Mouse (Mus musculus) CD4-positive, CD25-positive, alpha-beta regulatory T cell, adult 4 months (primary cell): ENCODE data around the gene Nkiras2. TPM values are rescaled to one million over a fixed set of nuclear protein-coding genes. Genes with fewer than 3 reads are reported as not detected.
A peak's percentile ranks its signal among the peaks of the same experiment; 100 is the strongest.
"Not testable (repeated sequence)": the region's sequence is repeated elsewhere in the genome, so short reads cannot be mapped to it uniquely, and the experiment has no call there.

Experiments used
- ATAC-seq: one replicate; pipeline ENCODE4 v1.8.0; 2017
- polyA plus RNA-seq, 2 experiments: library from polyadenylated mRNA; unstranded; fragments of 100-300 nt; shearing (Covaris generic); gene quantifications; one replicate each; pipeline ENCODE4 v1.2.1; 2017

The Nkiras2 gene
- polyA plus RNA-seq, result 10 to 100 TPM; 27.1 to 30.3 TPM

DNA sequence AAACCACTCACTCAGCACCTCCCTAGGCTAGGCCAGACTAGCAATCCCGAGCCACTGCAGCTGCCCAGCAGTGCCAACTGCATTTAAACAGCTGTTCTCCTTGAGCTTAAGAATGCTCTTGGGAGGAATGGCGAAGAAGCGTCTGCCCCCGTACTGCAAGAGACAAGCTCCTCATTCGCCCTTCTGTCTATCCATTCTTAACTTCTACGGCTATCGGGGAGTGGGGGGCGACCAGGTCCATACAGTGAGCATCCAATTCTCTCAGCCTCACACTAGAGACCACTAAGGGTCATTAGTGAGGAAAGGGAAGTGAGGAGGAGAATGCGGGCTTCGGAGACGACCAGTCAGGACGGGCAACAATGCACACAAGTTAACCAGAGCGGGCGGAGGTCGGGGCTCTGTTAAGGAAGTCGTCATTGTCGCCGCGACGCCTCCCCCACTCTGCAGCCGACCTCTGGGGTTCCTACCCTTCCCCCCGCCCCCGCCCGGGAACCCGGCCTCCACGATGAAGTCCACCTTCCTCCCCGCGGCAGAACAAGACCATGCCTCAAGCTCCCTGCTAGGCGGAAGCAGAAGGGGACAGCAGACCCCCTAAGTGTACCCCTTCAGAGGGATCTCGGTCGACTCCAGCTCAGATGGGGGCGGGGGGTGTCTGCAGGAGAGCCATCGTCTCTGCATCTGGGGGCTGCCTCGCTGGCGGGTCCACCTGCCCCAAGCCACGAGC lies at the start of gene Nkiras2:
Gene Nkiras2, plus strand, starts transcription at position 484 of the 724 bp plus-strand sequence.
- ATAC-seq, result peak; percentile 48

DNA sequence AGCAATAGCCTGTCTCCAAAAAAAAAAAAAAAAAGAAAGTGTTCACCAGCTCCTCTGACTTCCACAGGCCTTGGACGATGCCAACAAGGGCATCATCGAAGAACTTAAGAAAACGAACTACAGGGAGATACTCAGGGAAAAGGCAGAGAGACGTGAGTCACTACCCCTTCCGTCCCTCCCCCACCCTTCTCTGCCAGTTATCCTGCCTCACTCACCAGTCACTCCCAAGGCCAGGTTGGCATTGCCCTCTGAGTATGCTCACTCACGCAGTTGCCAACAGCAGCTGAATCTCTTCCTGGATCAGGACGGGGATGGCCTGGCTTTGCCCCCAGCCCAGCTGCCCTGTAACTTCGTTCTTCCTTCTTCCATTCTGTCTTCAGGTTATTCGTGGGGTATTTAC lies 49.3 kb upstream of the Nkiras2 start:
- ATAC-seq, result no peak

DNA sequence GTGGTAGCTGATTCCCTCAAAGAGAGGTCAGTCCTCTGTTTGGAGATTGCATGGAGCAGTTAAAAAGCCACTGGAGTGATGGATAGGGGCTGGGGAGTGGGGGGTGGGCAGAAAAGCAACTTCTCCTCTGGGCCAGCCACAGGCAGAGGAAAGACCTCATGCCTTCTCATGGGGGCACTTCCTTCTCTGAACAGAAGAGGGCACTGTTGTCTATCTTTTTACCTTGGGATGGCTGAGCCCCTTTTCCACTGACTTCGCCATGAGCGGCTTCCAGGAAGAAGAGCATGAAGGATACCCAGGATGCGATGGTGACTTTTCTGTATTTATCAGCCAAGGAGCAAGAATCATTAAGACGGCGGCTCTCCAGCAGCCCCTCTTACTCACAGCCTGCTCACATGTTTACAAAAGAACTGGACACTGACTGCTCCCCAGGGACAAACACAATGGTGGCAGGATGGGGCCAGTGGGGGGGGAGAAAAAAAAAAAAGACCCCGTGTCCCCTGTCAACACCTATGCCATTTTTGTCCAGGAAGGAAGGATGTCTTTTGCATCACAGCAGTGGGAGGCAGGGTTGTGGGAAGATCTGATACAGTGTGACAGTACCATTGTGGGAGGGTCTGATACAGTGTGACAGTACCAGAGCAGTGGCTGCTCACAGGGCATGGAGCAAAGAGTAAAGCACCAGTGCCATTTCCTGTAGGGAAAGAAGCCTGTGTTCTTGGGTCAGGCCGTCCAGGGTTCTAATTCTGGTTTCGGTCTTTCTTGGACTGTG lies 48.4 kb upstream of the Nkiras2 start:
- ATAC-seq, result no peak

GRCm38 (mm10) chr11:100571202-100571567 lies 47.9 kb upstream of the Nkiras2 start:
- no peak for ATAC-seq

- peak; percentile 77 for ATAC-seq
Measured at GRCm38 (mm10) chr11:100574188-100574587, 44.9 kb upstream of the Nkiras2 start.

GRCm38 (mm10) chr11:100574708-100575483 lies 44.1 kb upstream of the Nkiras2 start, which contains the start of gene Cnp:
Gene Cnp, plus strand, starts transcription at chr11:100574904.
- ATAC-seq, result peak; percentile 61

DNA sequence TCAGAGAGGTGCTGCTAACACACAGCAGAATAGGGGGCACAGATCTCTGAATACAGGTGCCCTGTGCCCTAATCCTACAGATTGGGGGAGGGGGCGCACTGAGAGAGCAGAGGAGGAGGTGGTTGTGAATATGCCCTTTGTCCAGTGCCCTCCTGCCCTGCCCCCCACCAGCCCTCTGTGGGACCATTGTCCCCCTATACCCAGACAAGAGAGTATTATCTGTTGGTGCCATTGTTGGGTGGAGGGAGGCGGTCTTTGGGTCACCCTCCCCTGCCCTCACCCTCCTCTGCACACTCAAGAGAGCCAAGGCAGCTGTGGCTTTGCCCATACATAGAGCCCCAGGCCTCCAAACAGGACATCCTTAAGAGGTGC lies 43.6 kb upstream of the Nkiras2 start:
- no peak for ATAC-seq

DNA sequence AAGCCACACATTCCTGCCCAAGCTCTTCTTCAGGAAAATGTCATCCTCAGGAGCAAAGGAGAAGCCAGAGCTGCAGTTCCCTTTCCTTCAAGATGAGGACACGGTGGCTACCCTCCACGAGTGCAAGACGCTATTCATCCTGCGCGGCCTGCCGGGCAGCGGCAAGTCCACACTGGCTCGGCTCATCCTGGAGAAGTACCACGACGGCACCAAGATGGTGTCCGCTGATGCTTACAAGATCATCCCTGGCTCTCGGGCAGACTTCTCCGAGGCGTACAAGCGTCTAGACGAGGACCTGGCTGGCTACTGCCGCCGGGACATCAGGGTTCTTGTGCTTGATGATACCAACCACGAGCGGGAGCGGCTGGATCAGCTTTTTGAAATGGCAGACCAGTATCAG lies 42.8 kb upstream of the Nkiras2 start:
- no peak for ATAC-seq

DNA sequence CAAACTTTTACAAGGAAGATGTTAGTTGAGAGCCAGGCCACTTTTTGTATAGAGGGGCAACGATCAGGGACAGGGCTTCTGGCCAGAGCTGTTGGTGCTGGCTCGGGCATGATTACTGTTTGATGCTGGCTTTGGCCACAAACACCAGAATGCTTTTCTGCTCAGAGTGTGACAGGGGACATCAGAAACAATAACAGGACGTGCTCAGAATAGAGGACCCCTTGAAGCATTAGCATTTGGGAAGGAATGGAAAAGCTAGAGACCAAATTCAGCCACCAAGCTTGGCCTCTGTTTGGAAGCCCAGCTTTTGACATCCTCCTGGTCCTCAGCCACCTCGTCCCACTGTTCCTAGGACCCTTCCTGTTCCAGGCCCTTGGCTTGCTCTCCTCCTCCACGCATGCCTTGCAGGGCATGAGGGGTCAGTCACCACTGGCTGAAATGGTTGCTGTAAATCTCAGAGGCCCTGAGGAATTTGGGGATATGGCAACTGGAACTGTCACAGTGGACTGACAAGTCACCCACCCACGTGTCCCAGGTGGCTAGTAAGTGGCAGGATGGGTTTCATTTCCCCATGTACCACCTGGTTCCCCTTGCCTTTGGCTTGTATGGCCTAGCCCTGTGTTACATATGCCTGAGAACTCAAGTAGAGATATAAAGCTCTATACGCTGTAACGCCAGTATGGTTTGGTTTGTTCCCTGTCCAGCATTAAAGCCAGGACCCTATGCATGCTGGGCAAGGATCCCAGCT lies 41.0 kb upstream of the Nkiras2 start:
- ATAC-seq, result no peak

DNA sequence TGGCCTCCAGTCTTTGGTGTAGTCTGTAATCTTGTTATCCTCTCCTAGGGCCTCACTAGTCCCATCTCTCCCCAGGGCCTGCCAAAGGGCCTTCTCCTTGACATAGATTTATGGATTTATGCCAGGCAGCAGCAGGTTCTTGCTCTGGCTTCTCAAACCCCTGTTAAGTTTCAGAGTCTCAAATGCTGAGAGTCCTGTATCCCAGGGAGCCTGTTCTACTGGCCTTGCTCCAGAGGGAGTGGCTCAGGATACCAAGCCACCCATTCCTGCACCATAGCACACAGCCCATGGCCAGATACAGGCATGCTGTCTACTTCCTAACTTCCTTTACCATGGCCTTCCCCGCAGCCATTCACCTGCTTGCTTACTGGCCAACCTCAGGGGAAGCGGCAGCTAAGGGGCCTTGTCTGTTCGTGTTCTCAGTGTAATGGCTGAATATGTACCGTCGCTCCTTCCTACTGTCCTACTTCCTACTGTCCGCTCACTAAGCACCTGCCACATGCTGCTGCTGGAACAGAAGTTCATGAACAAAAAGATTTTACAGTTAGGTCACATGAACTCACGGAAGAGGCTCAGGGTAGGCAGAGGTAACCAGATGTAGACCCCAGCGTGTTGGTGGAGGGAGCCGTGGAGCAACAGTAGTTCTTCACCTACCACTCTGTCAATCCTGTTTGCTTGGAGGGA lies 39.8 kb upstream of the Nkiras2 start:
- ATAC-seq, result no peak

DNA sequence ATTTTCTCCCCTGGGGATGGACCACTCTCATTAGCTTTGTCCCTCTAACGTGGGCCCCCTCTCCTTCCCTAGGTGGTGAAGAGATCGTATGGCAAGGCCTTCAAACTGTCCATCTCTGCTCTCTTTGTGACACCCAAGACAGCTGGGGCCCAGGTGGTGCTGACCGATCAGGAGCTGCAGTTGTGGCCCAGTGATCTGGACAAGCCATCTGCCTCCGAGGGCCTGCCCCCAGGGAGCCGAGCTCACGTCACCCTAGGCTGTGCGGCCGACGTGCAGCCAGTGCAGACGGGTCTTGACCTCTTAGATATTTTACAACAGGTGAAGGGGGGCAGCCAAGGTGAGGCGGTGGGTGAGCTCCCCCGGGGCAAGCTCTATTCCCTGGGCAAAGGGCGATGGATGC lies 38.8 kb upstream of the Nkiras2 start:
- ATAC-seq, result no peak

DNA sequence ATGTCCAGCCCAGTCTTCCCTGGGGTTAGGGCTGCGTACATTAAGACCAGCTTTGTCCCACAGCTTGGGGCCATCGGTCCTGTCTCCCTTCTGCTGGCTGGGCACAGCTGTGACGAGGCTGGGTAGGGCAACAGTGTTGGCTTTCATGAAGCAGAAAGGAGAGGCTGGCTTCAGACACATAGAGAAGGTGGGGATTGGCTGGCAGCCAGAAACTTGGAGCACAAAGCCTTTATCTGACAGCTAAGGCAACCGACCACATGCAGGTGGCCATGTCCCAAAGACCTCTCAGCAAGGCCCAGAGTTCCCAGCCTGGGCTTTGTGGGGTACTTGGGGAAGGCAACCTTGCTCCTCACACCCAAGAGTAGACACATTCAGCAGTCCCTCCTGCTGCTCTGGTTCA lies 37.3 kb upstream of the Nkiras2 start:
- no peak for ATAC-seq

- not testable (repeated sequence) for ATAC-seq
Measured at GRCm38 (mm10) chr11:100582413-100582812, 36.6 kb upstream of the Nkiras2 start.

DNA sequence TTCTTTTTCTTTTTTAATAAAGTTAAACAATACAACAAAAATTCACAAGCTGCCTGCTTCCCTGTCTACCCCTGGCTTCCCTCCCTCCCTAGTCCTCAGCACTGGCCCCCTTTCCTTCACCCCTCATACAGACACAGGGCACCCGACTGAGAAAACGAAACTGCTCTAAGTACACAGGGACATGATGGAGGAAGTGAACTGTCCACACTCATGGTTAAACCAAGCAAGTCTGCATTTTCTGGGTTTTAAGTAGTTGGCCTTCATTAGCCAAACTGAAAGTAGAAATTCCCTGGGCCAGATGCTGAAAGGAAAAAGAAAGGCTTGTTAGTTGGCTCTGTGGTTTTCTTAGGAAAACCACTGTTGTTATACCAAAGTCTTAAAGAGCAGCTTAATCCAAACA lies 36.2 kb upstream of the Nkiras2 start:
- ATAC-seq, result no peak

DNA sequence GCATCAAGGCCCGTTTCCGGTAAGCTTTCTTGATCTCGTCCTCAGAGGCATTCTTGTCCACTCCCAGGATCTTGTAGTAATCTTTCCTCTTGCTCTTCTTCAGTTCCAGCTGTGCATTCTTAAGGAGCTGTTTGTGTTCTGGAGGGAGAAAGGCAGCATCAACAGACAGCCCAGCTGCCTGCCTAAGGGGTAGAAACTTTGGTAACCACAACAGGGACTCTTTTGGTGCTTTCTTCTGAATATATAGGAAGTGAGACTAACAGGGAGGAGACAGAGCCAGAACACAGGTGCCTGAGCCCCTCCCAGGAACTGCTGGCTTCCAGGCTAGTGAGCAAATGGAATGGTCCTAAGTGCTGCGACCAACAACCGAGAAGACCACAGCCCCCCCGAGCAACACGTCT lies 34.5 kb upstream of the Nkiras2 start:
- ATAC-seq, result peak; percentile 44

GRCm38 (mm10) chr11:100585148-100585547 lies 33.9 kb upstream of the Nkiras2 start:
- ATAC-seq, result no peak

DNA sequence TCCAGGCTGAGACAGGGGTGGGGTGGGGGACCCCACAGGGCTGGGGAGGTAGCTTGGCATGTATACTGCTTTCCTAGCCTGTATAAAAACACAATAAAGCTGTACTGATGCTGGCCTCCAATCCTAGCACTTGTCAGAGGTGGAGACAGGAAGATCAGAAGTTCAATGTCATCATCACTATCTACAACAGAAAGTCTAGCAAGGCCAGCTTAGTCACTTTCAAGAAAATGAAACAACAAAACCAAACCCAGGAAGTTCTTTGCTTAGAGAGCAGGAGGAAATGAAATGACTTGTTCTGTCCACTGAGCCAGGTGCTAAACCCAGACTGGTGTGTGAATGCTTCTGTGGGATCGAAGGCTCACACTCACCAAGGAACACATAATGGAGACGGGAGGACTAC lies 30.6 kb upstream of the Nkiras2 start:
- peak; percentile 89 for ATAC-seq

DNA sequence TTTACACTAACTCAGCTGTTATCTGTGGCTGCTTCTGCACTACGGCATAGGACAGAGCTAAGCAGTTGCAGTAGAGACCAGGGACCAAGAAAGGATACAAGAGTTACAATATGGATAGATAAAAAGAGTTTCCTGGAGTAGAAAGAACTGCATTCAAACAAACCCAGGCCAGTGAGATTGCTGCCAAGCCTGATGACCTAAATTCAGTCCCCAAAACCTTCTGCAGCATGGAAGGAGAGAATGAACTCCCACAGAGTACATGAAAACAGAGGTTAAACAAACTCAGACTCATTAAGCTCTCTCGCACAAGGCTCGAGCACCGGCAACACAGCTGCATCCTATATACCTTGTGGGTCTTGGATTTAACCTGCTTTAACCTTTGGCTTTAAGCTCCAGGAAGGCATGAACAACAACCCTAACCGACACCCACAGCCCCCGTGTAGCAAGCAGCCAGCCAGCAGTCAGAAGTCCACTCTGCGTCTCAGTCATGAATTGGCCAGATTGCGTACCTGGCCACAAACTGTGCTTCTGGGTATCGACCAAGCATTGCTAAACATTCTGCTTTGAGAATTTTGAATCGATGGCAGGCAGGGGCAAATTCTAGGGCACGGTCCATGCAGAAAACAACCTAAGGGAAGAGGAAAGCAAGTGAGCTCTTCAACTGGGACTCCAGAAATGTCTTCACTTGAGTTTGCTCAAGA lies 26.5 kb upstream of the Nkiras2 start:
- no peak for ATAC-seq

DNA sequence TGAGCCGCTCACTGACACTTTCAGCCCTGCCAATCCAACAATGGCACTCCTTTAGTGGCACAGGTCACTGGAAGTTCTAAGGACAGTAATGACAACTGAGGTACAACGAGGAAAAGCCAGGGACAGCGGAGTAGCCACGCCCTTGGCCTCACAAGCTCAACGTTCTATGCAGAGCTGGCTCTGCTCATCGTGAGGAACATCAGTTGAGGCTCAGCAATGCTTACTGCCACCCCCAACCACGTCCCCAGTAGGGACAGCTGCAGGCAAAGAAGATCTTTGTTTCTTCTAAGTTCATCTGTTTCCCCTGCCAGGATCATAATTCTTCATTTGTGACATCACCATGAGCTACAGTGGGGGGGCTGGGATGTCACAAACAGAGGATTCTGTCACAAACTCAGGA lies 24.4 kb upstream of the Nkiras2 start:
- ATAC-seq, result no peak

DNA sequence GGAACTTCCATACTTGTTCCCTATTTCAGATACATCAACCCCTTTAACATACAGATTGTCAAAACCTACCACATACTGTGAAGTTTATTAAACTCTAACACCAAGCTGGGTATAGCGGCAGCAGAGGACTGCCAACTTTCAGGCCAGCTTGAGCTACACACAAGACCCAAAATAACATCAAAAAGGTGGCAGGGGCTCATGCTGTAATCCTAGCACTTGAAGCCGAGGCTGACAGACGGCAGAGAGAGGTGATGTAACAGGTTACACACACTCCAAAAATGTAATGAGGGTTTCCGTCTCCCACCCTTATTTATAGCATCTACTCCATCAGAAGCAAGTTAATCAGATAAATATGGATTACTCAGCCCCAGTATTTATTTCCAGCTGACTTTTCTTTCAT lies 23.5 kb upstream of the Nkiras2 start:
- ATAC-seq, result no peak

DNA sequence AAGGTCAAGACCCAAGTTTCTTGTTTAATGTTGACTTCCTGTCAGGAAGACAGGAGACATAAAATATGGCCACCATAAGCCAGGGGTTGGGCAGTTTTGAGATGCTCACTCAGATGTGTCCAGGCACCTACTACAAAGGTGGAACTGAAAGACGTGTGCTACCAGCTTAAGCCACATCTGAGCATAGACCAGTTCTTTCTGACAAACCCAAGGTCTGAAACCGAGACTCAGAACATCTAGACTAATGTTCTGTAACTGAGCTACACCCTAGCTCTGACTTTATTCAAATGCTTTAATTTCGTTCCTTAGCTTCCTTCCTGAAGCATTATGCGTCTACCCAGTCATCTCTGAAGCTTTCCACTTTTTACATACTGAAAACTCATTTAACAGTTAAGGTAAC lies 21.0 kb upstream of the Nkiras2 start:
- ATAC-seq, result no peak
